8 mouse cellular contexts compared by ENCODE assay signal in the genomic region with DNA sequence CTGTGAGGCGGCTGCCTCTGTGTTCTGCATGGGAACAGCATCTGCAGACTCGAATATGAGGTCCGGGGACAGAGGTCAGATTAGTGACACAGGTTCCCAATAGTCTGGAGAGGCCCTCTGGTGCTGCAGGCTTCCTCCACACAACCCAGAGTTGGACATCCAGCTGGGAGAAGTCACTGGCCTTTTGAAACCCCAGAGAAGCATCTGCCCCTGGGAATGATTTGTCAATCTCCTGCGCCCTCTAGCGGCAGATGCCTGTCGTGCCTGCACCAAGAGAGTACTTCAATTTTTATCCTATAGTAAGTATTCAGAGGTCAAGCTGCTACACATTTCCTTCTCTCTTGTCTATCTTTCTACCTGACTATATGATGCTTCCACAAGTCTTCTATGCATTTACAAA.
DNase-seq lines count a peak whose midpoint lies in the region; ATAC-seq and TF ChIP-seq lines count a peak whose summit lies in the region.

No protein-coding gene starts in this region.

- no peak overlapping the region for H3K4me3 ChIP-seq in forebrain, postnatal 0 days (ENCODE audit: low read depth, low read length)
- H3K4me3 ChIP-seq in kidney, embryonic 15.5 days (replicated peaks): no peak overlapping the region
- no peak overlapping the region for H3K4me3 ChIP-seq in limb, embryonic 14.5 days (replicated peaks; ENCODE audit: low read length)
- H3K4me3 ChIP-seq in olfactory bulb, adult 2 months (ENCODE audit: insufficient read depth, low read depth, low read length): no peak overlapping the region

- H3K27ac ChIP-seq in forebrain, postnatal 0 days (ENCODE audit: low read depth, low read length): no peak overlapping the region
- no peak overlapping the region for H3K27ac ChIP-seq in kidney, embryonic 15.5 days
- H3K27ac ChIP-seq in limb, embryonic 14.5 days (replicated peaks; ENCODE audit: low read depth, low read length): no peak overlapping the region
- H3K27ac ChIP-seq in olfactory bulb, adult 2 months (ENCODE audit: insufficient read depth, low read depth, low read length): no peak overlapping the region

- no peak overlapping the region for H3K9ac ChIP-seq in forebrain, postnatal 0 days
- no peak overlapping the region for H3K9ac ChIP-seq in kidney, embryonic 15.5 days
- no peak overlapping the region for H3K9ac ChIP-seq in limb, embryonic 14.5 days (ENCODE audit: low read depth, low read length, severe bottlenecking)

- no peaks in the 10 kb centered on the region for H3K36me3 ChIP-seq in forebrain, postnatal 0 days (ENCODE audit: insufficient read depth)
- no peaks in the 10 kb centered on the region for H3K36me3 ChIP-seq in kidney, embryonic 15.5 days
- no peaks in the 10 kb centered on the region for H3K36me3 ChIP-seq in limb, embryonic 14.5 days (ENCODE audit: control insufficient read depth, insufficient read depth, low read length)

- TF ChIP-seq CTCF in forebrain, postnatal 0 days (IDR thresholded peaks at IDR 0.05; ENCODE audit: low read depth): peak; percentile 72
- peak; percentile 71 for TF ChIP-seq CTCF in olfactory bulb, adult 2 months (IDR thresholded peaks at IDR 0.05; ENCODE audit: insufficient read depth, low read depth, low read length)

- H3K9me3 ChIP-seq in forebrain, postnatal 0 days (ENCODE audit: low read length): 0 out of 2 replicates have a peak, but pooled peaks cover 3% of the 10 kb centered on the region
- no peaks in the 10 kb centered on the region for H3K9me3 ChIP-seq in kidney, embryonic 15.5 days (replicated peaks)
- no peaks in the 10 kb centered on the region for H3K9me3 ChIP-seq in limb, embryonic 14.5 days (ENCODE audit: control insufficient read depth, low read length)

- peak; percentile 21 for DNase-seq in ovary, postnatal 10 days (ENCODE audit: low spot score)
- no peak for DNase-seq in ovary, adult 18-20 months (ENCODE audit: low spot score)
- DNase-seq in c-Kit-positive CD71-negative TER-119-negative erythroid progenitor cells, embryonic 14.5 days (ENCODE audit: low read depth): peak; percentile 34
- peak; percentile 56 for DNase-seq in forebrain, postnatal 0 days
- DNase-seq in limb, embryonic 14.5 days (ENCODE audit: low spot score): peak; percentile 23
- DNase-seq in urinary bladder, adult 2 months (ENCODE audit: low spot score): peak; percentile 33

- no peak for ATAC-seq in forebrain, postnatal 0 days
- peak; percentile 49; the same call in 1 of the 2 replicates for ATAC-seq in kidney, embryonic 15.5 days (replicated peaks; ENCODE audit: low FRiP score)
- ATAC-seq in limb, embryonic 14.5 days (ENCODE audit: low FRiP score, low read depth): no peak

- H3K4me2 ChIP-seq in forebrain, postnatal 0 days (ENCODE audit: low read depth): no peak overlapping the region
- no peak overlapping the region for H3K4me2 ChIP-seq in kidney, embryonic 15.5 days
- no peak overlapping the region for H3K4me2 ChIP-seq in limb, embryonic 14.5 days (replicated peaks; ENCODE audit: low read depth, low read length, severe bottlenecking)

- H3K4me1 ChIP-seq in forebrain, postnatal 0 days (ENCODE audit: insufficient read depth): no peaks in the 10 kb centered on the region
- no peaks in the 10 kb centered on the region for H3K4me1 ChIP-seq in kidney, embryonic 15.5 days
- no peaks in the 10 kb centered on the region for H3K4me1 ChIP-seq in limb, embryonic 14.5 days (ENCODE audit: control insufficient read depth, insufficient read depth, low read length)
- H3K4me1 ChIP-seq in olfactory bulb, adult 2 months (ENCODE audit: control insufficient read depth, insufficient read depth, low read length): no peaks in the 10 kb centered on the region

- TF ChIP-seq POLR2A in limb, embryonic 14.5 days (IDR thresholded peaks at IDR 0.05; ENCODE audit: borderline replicate concordance, extremely low read depth, insufficient read depth, insufficient read length): no peak
- TF ChIP-seq POLR2A in olfactory bulb, adult 2 months (IDR thresholded peaks at IDR 0.05; ENCODE audit: insufficient read depth, low read depth, low read length): no peak

- no peaks in the 10 kb centered on the region for H3K27me3 ChIP-seq in forebrain, postnatal 0 days (ENCODE audit: insufficient read depth, low read length)
- no peaks in the 10 kb centered on the region for H3K27me3 ChIP-seq in kidney, embryonic 15.5 days
- H3K27me3 ChIP-seq in limb, embryonic 14.5 days (ENCODE audit: control insufficient read depth, insufficient read depth, low read length): no peaks in the 10 kb centered on the region

- 14% methylated on average over 6 of the region's 6 CpGs for WGBS in forebrain, postnatal 0 days
- 27% methylated on average over 6 of the region's 6 CpGs for WGBS in kidney, embryonic 15.5 days
- WGBS in limb, embryonic 14.5 days: 23% methylated on average over 6 of the region's 6 CpGs
- 27% methylated on average over 6 of the region's 6 CpGs for WGBS in olfactory bulb, adult 2 months
